Mouse (Mus musculus): Measurements from ENCODE around the gene Vps4b.

DNA sequence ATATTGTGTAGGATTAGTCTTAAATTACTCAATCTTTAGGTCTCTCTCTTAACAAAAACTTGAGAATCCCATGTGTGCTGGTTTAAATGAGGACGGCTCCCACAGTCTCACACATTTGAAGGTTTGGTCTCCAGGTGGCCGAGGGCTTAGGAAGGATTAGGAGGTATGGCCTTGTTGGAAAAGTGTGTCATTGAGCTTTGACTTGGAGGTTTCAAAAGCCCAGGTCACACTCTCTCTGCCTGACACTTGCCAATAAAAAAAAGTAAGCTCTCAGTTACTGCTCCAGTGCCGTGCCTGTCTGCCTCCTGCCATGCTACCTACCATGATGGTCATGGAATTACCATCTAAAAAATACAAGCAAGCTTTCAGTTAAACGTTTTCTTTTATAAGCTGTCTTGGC is 21.6 kb downstream of the Vps4b start:
- TF ChIP-seq CTCF (IDR thresholded peaks at IDR 0.05; ENCODE audit: insufficient read depth, low read depth, low read length), result no peak
- TF ChIP-seq POLR2A (IDR thresholded peaks at IDR 0.05; ENCODE audit: insufficient read depth, low read depth, low read length), result no peak

All from olfactory bulb, adult 2 months (tissue).